Mouse (Mus musculus) CH12F3 (cell line): Measurements from ENCODE around the gene Fam83e.

Source experiments
- in situ Hi-C: fragments of 300-500 bp; cut with MboI; formaldehyde crosslinking; loops from 2 replicates; pipeline ENCODE4 v1.14.3; 2020; ENCODE audit warnings: low sequenced_read_pairs

Fam83e gene

DNA sequence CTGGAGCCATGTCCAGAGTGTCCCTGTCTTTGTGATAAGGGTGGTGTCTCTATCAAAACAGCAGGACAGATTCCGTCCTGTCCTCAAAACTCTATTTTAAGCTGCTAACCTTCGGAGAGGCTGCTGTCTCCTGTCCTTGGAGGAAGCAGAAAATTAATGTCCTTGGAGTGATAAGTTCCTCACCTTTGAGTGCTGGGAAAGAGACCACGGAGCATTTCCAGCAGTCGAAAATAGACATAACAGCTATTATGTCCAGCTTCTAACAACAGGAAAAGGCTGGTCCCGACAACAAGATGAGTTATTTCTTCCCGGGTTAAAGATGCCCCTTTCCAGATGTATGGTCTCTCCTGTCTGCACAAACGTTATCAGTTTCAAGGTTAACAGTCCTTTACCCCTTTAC, 54.2 kb downstream of the Fam83e start:
- in situ Hi-C loops: loop anchor here (5.0 kb wide), 1 partner anchor 33 kb away; no protein-coding TSS in a partner anchor
